In the genomic region with DNA sequence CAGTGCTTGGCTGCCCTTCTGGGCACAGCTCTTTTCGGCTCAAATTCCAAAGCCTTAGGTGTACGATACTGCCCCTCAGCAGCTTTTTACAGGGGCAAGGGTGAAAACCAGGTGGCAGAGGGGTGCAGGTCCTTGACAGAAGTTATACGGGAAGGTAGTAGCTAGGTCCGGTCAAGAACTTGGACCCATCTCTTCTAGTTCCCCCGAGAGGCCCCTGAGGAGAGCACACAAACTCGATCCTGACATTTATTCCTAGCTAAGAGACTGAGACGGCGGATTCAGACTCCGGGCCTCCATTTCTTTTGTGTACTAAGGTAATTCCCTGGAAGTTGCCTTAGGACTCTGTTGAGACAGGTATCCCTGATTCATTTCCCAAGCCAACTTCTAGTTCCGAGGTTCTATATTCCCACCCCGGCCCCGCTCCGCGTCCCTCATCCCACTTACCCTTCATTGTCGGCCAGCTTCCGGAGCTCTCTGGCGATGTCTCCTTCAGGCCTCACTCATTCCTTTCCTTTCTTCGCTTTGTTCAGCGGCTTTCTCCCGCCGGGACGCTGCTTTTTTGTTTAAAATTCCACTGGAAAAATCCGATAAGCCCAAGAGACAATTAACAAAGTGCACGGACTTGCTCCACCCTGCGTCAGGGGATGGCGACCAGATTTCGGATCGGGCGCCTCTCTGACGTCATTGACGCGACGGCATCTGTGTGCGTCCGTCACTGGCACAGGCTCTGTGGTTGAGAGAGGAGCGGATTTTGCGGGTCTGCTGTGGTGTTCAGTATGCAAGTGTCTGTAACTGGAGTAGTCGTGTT, we compare ENCODE assay signal across 8 mouse cellular contexts. TPM values are rescaled to one million over a fixed set of nuclear protein-coding genes. Genes with fewer than 3 reads are reported as not detected.
A peak's percentile ranks its signal among the peaks of the same experiment; 100 is the strongest.
DNase-seq lines count a peak whose midpoint lies in the region; ATAC-seq lines count a peak whose summit lies in the region.

Gene Pop4 (minus strand): TSS at position 721 of the 808 bp plus-strand sequence.

- ATAC-seq in inflammation-experienced regulatory T-cells, adult 6 months: peak; percentile 96
- peak; percentile 96 for ATAC-seq in megakaryocyte-erythroid progenitor cell, adult 5-6 weeks (replicated peaks; ENCODE audit: low FRiP score, low TSS enrichment, poor library complexity, severe bottlenecking)

- DNase-seq in adipocyte (ENCODE audit: low spot score): peak; percentile 87
- peak; percentile 97 for DNase-seq in embryo, embryonic 10 days (ENCODE audit: low spot score)
- peak; percentile 92 for DNase-seq in gastrocnemius, postnatal 14 days
- DNase-seq in left cerebral cortex, postnatal 10 days (ENCODE audit: extremely low spot score in 1 of 2, low spot score in 2 of 2): peak; percentile 91 to 95
- DNase-seq in right cerebral cortex, postnatal 25 days: peak; percentile 93
- DNase-seq in urinary bladder, postnatal 4 days (ENCODE audit: low spot score in 2 of 2): peak; percentile 80 to 92

- intact Hi-C loops in gastrocnemius, postnatal 14 days (cut with DNase I; ENCODE audit: low total_unique reads): no loop called here
- intact Hi-C loops in left cerebral cortex, postnatal 10 days (cut with DNase I): loop anchor here (5.0 kb wide), 1 partner anchor 89 kb away; the partner anchor contains the start of gene 1600014C10Rik

RNA-seq across cellular contexts. Expression of gene Pop4, which starts in this region (rescaled TPM):
- total RNA-seq in gastrocnemius, postnatal 14 days (2021): 10 to 100 TPM; 11.2 to 11.7 TPM
- polyA plus RNA-seq in inflammation-experienced regulatory T-cells, adult 6 months (2017; shearing (Covaris generic)): 10 to 100 TPM; 29.6 to 38.7 (median 31.1) TPM
- 10 to 100 TPM; 31.4 to 35.7 TPM for total RNA-seq in left cerebral cortex, postnatal 10 days (2021)
- total RNA-seq in megakaryocyte-erythroid progenitor cell, adult 5-6 weeks (2014; fragmentation: Nextera tagmentation): 25.7 and 42.9 TPM in 2 replicates
- 50.6 and 65.2 TPM in 2 replicates for total RNA-seq in megakaryocyte-erythroid progenitor cell, adult 5-6 weeks (2017)

Comparison
In these comparisons a context has a peak if more than half of its experiments do, and no peak if none do; other contexts are left out.
1. Peak in every context shown above with its lines: DNase-seq and ATAC-seq.